Mouse (Mus musculus): ENCODE data around the gene Dennd4a. TPM values are rescaled to one million over a fixed set of nuclear protein-coding genes. Genes with fewer than 3 reads are reported as not detected.

Gene Dennd4a
- polyA plus RNA-seq, 1 experiment: 32.3 TPM

GRCm38 (mm10) chr9:64789887-64790400, 21.2 kb upstream of the Dennd4a start:
- no peak for DNase-seq (ENCODE audit: extremely low spot score in 1 of 2, low spot score in 1 of 2)

GRCm38 (mm10) chr9:64790673-64791660, 20.2 kb upstream of the Dennd4a start:
- DNase-seq (ENCODE audit: extremely low spot score in 1 of 2, low spot score in 1 of 2): no peak

GRCm38 (mm10) chr9:64791676-64792075, 19.5 kb upstream of the Dennd4a start:
- DNase-seq (ENCODE audit: extremely low spot score in 1 of 2, low spot score in 1 of 2): no peak

GRCm38 (mm10) chr9:64792379-64793274, 18.5 kb upstream of the Dennd4a start:
- no peak for DNase-seq (ENCODE audit: extremely low spot score in 1 of 2, low spot score in 1 of 2)

GRCm38 (mm10) chr9:64793275-64793590, 17.9 kb upstream of the Dennd4a start:
- no peak for DNase-seq (ENCODE audit: extremely low spot score in 1 of 2, low spot score in 1 of 2)

GRCm38 (mm10) chr9:64793794-64794193, 17.3 kb upstream of the Dennd4a start:
- no peak for DNase-seq (ENCODE audit: extremely low spot score in 1 of 2, low spot score in 1 of 2)

GRCm38 (mm10) chr9:64794448-64795420, 16.4 kb upstream of the Dennd4a start:
- no peak for DNase-seq (ENCODE audit: extremely low spot score in 1 of 2, low spot score in 1 of 2)

- DNase-seq (ENCODE audit: extremely low spot score in 1 of 2, low spot score in 1 of 2): no peak
Measured at GRCm38 (mm10) chr9:64795846-64796615, 15.1 kb upstream of the Dennd4a start.

- DNase-seq (ENCODE audit: extremely low spot score in 1 of 2, low spot score in 1 of 2): no peak
Measured at GRCm38 (mm10) chr9:64797392-64797791, 13.7 kb upstream of the Dennd4a start.

GRCm38 (mm10) chr9:64798099-64798498, 13.0 kb upstream of the Dennd4a start:
- DNase-seq (ENCODE audit: extremely low spot score in 1 of 2, low spot score in 1 of 2): no peak

GRCm38 (mm10) chr9:64798859-64799258, 12.3 kb upstream of the Dennd4a start:
- no peak for DNase-seq (ENCODE audit: extremely low spot score in 1 of 2, low spot score in 1 of 2)

GRCm38 (mm10) chr9:64799504-64799903, 11.6 kb upstream of the Dennd4a start:
- no peak for DNase-seq (ENCODE audit: extremely low spot score in 1 of 2, low spot score in 1 of 2)

- no peak for DNase-seq (ENCODE audit: extremely low spot score in 1 of 2, low spot score in 1 of 2)
Measured at GRCm38 (mm10) chr9:64802561-64802960, 8.6 kb upstream of the Dennd4a start.

- DNase-seq (ENCODE audit: extremely low spot score in 1 of 2, low spot score in 1 of 2): no peak
Measured at GRCm38 (mm10) chr9:64803373-64804214, 7.5 kb upstream of the Dennd4a start.

GRCm38 (mm10) chr9:64805875-64806274, 5.3 kb upstream of the Dennd4a start:
- DNase-seq (ENCODE audit: extremely low spot score in 1 of 2, low spot score in 1 of 2): no peak

- DNase-seq (ENCODE audit: extremely low spot score in 1 of 2, low spot score in 1 of 2): no peak
Measured at GRCm38 (mm10) chr9:64806335-64807060, 4.6 kb upstream of the Dennd4a start.

GRCm38 (mm10) chr9:64807061-64807808, 3.9 kb upstream of the Dennd4a start:
- DNase-seq (ENCODE audit: extremely low spot score in 1 of 2, low spot score in 1 of 2): peak in 1 of 2 experiments; percentile 36

Measured in frontal cortex, adult 2 months (tissue).